Mouse (Mus musculus) erythroblast, adult 5-6 weeks (primary cell): ENCODE data around the gene Stoml1. TPM values are rescaled to one million over a fixed set of nuclear protein-coding genes. Genes with fewer than 3 reads are reported as not detected.
"Not testable (repeated sequence)": the region's sequence is repeated elsewhere in the genome, so short reads cannot be mapped to it uniquely, and the experiment has no call there.

ENCODE experiments used
- ATAC-seq: replicated peaks from 2 replicates; pipeline ENCODE4 v1.8.0; 2016; ENCODE audit warnings: moderate number of reproducible peaks, mild to moderate bottlenecking, moderate TSS enrichment, inconsistent platforms; ENCODE audit not compliant: poor library complexity, low FRiP score, severe bottlenecking
- total RNA-seq, 2 experiments: library from RNA; stranded (forward) in 1 of 2; stranded (reverse) in 1 of 2; fragments of 150-400 nt in 1 of 2; fragments of 200-764, 138-1000 nt in 1 of 2; gene quantifications; 2 replicates each; pipeline versions ENCODE4 v1.2.3 to v1.2.4; 2015 to 2017; ENCODE audit warnings: low replicate concordance in 2 of 2

Stoml1 gene
- total RNA-seq, 2 experiments from 2014 or later = 1.2 to 2.3 TPM

- ATAC-seq = no peak
Observed at GRCm38 (mm10) chr9:58270081-58270480, 17.1 kb downstream of the Stoml1 start.

GRCm38 (mm10) chr9:58271109-58271508, 18.1 kb downstream of the Stoml1 start:
- ATAC-seq = no peak

GRCm38 (mm10) chr9:58271551-58271950, 18.6 kb downstream of the Stoml1 start:
- ATAC-seq = not testable (repeated sequence)

- ATAC-seq = no peak
Observed at GRCm38 (mm10) chr9:58272068-58272541, 19.1 kb downstream of the Stoml1 start.

DNA sequence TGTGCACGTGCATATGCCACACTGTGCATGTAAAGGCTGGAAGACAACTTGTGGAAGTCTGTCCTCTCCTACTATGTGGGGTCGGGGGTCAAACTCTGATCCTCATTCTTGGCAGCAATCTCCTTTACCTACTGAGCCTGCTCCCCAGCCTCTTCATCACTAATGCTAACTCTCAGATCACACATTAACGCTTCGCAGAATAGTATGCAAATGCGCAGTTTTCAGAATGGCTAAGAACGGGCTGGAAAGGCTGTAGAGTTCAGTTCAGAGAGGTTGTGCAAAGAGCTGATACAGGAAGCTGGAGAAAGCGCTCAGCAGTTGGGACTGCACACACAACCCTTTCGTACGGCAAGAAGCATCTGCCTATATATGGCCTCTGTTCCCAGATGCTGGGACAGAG, 19.9 kb downstream of the Stoml1 start:
- no peak for ATAC-seq

DNA sequence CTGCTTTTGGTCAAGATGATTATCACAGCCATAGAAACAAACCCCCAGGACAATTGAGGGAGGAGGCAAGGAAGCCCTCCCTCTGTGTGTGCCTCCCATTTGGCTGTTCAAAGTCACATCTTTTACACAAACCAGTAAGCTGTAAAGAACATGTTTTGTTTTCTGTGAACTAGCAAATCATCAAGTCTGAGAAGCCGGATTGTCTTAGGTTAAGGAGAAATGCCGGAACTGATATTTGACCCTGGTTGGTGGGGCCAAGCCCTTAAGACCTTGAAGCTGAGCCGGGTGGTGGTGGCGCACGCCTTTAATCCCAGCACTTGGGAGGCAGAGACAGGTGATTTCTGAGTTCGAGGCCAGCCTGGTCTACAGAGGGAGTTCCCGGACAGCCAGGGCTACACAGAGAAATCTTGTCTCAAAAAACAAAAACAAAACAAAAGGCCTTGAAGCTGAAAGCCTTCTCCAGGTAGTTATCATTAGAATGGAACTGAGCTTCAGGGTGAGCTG, 21.2 kb downstream of the Stoml1 start:
- no peak for ATAC-seq

- no peak for ATAC-seq
Observed at GRCm38 (mm10) chr9:58274626-58275025, 21.7 kb downstream of the Stoml1 start.

DNA sequence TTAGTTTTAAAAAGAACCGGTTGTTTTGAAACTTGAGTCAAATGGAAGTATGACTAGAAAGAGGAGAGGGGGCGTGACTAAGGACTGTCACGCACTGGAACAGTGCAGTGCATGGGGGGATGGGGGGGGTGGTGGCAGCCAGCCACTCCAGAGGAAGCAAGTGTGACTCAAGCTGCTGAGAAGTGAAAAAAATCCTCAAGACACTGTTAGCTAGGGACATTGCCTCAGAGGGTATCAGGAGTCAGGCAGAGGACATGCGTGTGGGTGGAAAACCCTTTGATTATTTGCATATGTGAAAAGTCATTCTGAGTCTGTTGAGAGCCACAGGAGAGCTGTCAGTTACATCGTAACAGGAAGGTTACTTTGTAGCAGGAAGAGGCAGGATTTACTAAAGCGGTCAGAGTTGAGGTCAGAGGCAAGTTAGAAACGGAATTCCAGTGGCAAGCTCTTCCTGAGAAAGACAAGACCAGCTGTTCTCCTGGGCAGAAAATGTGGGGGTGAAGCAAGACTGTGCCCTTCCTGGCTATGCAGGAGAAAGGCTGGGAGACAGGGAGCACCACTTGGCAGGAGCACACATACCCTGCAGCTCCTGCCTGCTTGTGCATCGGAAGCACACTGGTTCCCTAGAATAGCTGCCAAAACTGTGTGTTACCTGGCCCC, 22.3 kb downstream of the Stoml1 start:
- ATAC-seq = no peak

GRCm38 (mm10) chr9:58275797-58276196, 22.8 kb downstream of the Stoml1 start:
- ATAC-seq = no peak

DNA sequence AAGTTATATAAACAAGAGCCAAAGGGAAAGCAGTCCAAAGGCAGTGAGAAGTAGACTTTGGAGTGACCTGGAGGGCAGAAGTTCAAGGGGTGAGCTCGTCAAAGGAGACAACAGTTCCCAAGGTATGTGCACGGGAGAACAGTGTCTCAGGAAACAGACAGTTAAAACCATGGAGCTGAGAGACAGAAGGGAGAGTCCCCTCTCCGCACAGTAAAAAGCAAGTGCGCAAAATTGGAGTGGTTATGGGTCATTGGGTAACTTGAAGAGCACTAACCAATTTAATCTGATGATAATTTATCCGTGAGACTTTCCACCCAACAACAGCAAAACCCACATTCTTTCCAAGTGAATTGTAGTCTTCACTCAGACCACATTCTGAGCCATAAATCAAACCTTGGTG, 23.4 kb downstream of the Stoml1 start:
- ATAC-seq = no peak

DNA sequence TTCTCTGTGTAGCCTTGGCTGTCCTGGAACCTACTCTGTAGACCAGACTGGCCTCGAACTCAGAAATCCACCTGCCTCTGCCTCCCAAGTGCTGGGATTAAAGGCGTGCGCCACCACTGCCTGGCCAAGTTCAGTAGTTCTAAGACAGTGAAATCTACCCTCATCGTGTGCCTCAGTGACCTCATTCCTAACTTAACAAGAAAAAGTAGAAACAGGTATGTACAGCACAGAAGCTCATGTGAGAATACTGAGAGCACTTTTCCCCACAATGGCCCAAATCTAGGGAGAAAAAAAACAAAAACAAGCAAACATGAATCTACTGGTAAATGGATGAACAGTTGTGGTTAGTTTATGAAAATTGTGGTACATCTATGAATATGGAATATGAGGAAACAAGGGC, 25.3 kb downstream of the Stoml1 start:
- no peak for ATAC-seq

DNA sequence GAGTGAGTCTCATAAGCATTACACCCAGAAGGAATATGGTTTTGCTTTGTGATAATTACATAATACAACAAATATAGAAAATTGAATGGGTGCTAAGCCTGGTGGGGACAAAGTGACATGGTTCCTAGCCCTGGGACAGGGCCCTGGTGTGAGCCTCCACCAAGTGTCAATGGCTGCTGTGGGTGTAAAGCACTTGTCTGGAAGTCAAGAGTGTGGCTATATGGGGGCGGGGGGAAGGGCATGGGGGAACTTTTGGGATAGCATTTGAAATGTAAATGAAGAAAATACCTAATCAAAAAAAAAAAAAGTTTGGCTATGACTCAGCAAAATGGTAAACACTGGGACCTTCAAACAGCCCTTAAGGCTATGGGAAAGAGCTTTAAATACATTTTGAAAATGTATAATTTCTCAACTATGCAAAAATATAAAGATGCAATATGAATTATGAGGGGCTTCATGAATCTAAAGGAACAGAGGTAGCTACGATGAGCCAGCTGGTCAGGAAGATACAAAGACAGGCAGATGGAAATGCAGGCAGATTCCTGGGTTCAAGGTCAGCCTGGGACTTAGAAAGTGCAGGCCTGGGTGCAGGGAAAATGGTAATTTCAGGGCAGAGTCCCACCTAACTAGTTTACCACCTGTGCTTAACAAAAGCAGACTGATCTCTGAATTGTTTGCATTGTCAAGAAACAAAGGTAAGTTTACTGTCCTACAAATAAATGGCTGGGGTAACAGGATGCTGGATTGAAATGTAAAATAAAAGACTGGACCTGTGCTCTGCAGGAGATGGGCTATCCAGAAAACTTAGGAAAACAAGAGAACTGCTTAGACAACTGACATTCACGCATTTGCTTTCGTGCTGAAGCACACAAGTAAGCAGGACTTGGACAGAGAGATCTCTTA, 26.1 kb downstream of the Stoml1 start:
- ATAC-seq = no peak

DNA sequence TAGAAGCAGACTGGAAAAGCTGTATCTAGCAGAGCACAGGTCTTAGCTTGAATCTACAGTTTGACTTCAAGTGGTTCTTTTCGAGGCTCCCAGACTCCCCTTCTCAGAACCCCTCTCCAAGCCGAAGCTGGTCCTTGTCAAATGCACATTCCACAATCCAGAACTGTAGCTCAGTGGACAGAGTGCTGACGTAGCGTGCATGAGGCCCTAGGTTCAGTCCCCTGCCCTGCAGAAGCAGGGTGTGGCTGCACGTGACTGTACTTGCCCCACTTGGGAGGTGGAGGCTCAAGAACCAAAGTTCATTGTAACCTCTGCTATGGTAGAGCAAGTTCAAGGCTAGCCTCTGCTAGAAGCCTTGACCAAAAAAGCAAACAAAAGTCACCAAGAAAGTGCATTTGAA, 26.8 kb downstream of the Stoml1 start:
- no peak for ATAC-seq

- ATAC-seq = peak; percentile 86
Observed at GRCm38 (mm10) chr9:58280259-58281109, 27.5 kb downstream of the Stoml1 start.

GRCm38 (mm10) chr9:58281597-58281996, 28.6 kb downstream of the Stoml1 start:
- ATAC-seq = peak; percentile 77; the same call in 1 of the 2 replicates

GRCm38 (mm10) chr9:58283431-58283830, 30.5 kb downstream of the Stoml1 start:
- ATAC-seq = no peak

DNA sequence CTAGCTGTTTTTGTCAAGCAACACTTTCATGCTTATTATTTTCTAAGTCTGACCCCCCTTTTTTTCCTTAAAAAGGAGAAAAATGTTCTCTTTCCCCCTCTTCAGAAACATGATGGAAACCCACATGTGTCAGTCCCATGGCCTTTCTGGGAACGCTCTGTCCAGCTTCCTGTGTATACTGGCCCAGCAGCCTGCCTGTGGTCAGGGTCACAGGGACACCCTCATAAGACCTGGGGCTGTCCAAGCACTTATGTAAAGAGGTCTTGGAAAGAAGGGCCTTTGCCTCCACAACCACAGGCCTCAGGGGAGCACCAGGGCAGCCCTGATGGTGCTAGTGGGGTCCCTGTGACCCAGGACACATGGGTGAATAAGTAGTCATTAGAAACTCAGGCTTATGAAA, 36.1 kb downstream of the Stoml1 start:
- ATAC-seq = no peak

DNA sequence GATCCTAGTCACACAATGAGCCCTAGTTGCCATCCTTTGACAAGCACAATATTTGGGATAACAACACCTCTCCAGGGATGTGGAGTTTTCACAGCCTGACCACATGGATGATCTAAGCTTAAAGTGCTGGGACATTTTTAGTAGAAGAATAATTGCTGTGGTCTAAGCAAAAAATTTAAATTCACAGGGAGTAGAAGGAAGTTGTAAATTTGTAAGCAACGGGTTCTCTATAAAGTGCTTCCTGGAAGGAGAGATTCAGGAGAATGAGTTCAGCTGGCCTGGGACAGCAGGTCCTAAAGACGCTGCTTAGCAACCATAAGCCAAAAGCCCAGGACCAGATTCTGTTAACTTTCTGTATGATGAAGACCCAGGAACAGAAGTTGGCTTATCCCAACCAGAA, 36.9 kb downstream of the Stoml1 start:
- ATAC-seq = no peak

GRCm38 (mm10) chr9:58294527-58294926, 41.6 kb downstream of the Stoml1 start:
- no peak; the same call in 1 of the 2 replicates for ATAC-seq

DNA sequence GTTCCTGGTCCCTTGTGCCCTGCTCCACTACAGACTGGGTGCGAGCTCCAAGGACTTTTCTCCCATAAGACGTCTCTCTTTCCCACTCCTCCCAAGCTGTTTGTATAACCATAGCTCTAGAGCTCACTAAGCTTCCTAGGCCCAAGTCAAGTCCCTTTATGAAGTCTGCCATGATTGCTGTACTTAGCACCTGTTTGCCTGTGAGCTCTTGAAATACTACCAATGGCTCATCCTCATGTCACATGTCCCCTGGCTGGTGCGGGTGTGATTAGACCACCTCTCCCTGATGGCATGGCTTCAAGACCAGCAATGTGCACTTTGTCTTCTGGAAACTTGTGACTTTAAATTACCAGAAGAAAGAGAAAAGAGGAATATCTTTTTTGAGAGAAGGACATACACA, 42.4 kb downstream of the Stoml1 start:
- ATAC-seq = no peak
